Mouse (Mus musculus) kidney, postnatal 0 days (tissue): ENCODE data around the gene Pon3. TPM values are rescaled to one million over a fixed set of nuclear protein-coding genes. Genes with fewer than 3 reads are reported as not detected.

ENCODE experiments used
- ATAC-seq: fragments of 200-750 bp; cut with Nextera tagmentation; replicated peaks from 2 replicates; pipeline ENCODE4 v1.8.0; 2017; ENCODE audit warnings: low read depth, moderate number of reproducible peaks, moderate TSS enrichment, moderate library complexity; ENCODE audit not compliant: low FRiP score
- DNase-seq: peaks from one replicate; pipeline ENCODE4 v3.0.0-alpha.2; 2016; ENCODE audit warnings: low spot score
- H3K27ac ChIP-seq: fragments of 300-500 bp; sonication (generic); 2 replicates; pipeline ENCODE4 v1.5.1; 2014; ENCODE audit warnings: mild to moderate bottlenecking
- H3K27me3 ChIP-seq: fragments of 300-500 bp; sonication (generic); 2 replicates; pipeline ENCODE4 v1.6.1; 2014; ENCODE audit warnings: low read length, mixed read lengths; ENCODE audit not compliant: insufficient read depth
- H3K36me3 ChIP-seq: fragments of 300-500 bp; sonication (generic); 2 replicates; pipeline ENCODE4 v1.6.1; 2014; ENCODE audit warnings: low read length, mixed read lengths; ENCODE audit not compliant: insufficient read depth
- H3K4me1 ChIP-seq: fragments of 300-500 bp; sonication (generic); replicated peaks from 2 replicates; pipeline ENCODE4 v1.6.1; 2014; ENCODE audit warnings: antibody characterized with exemption, low read length, mixed read lengths; ENCODE audit not compliant: insufficient read depth
- H3K4me2 ChIP-seq: fragments of 300-500 bp; sonication (generic); 2 replicates; pipeline ENCODE4 v1.6.1; 2014; ENCODE audit warnings: mild to moderate bottlenecking, low read length, moderate library complexity, mixed read lengths
- H3K4me3 ChIP-seq: fragments of 300-500 bp; sonication (generic); replicated peaks from 2 replicates; pipeline ENCODE4 v1.5.1; 2014; ENCODE audit warnings: low read depth, low read length
- H3K9ac ChIP-seq: fragments of 300-500 bp; sonication (generic); 2 replicates; pipeline ENCODE4 v1.6.1; 2014; ENCODE audit warnings: low read depth, low read length
- H3K9me3 ChIP-seq: fragments of 300-500 bp; sonication (generic); replicated peaks from 2 replicates; pipeline ENCODE4 v1.6.1; 2016; ENCODE audit warnings: low read length, inconsistent platforms, mixed read lengths
- CTCF ChIP-seq: IDR thresholded peaks from 2 replicates; pipeline ENCODE4 v1.5.1; 2016; ENCODE audit warnings: antibody characterized with exemption, low read depth, mild to moderate bottlenecking, moderate library complexity
- WGBS: fragments of 180-500 bp; shearing (Covaris S2); extraction: QIAGEN DNeasy Blood & Tissue Kit; methylation state at CpG from one replicate; pipeline ENCODE4 v1.1.7; 2014; 5-methylcytosine and 5-hydroxymethylcytosine counted together
- polyA plus RNA-seq: library from polyadenylated mRNA; unstranded; fragments of >200 nt; fragmentation: Nextera tagmentation; extraction: Ambion mirVana; gene quantifications from 2 replicates; pipeline ENCODE4 v1.2.1, GENCODE M21; 2015

Gene Pon3
- polyA plus RNA-seq, 1 experiment from 2014 or later, result 13.1 TPM

DNA sequence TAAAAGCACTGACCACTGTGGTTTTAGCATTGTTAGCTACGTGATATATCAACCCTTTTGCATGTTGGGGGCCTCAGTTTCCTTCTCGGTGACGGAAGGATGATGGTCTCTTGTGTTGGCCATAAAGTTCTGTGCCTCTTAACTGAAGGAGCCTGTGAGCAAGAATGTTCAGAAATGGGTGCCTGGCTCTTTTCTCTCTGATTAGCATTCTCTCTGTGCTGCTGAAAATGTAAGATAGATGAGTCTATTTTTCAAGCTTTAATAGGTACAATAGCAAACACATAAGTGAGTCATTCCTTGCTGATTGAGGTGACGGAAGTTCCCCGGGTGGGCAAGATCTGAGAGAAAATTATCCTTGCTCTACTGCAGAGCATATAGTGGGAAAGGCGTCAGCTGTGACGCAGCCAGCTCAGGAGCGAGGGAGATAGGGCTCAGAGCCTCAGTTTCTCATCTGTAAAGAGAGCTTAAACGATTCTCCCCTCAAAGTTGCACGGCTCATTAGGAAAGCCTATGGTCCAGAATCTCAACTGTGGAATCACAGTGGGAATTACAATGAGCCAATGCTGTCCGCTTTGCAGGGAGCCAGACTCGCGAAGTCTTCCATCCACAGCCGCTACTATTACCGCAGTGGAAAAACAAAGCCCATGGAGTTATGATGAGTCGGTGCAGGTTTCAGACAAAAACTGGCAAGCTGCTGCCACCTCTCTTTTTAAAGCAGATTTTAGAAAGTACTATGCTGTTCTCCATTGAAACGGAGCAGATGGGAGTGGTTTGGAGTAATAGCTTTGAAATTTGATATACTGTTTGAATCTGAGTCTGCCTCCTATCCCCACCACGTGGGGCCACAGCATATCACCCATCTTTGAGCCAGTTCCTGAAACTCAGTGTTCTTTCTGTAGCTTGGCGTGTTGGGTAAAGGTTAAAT lies 77.9 kb downstream of the Pon3 start:
- WGBS, result 32% methylated on average over 19 of the region's 19 CpGs
- H3K27me3 ChIP-seq, result no peaks in the 10 kb centered on the region
- no peak overlapping the region for H3K27ac ChIP-seq
- H3K9me3 ChIP-seq, result no peaks in the 10 kb centered on the region
- ATAC-seq (0 out of 2 replicates have a peak, but pooled peaks have one; percentile 40), DNase-seq (peak; percentile 57)
- no peaks in the 10 kb centered on the region for H3K4me1 ChIP-seq
- TF ChIP-seq CTCF, result 0 out of 2 replicates have a peak, but pooled peaks have one; percentile 15
- H3K4me2 ChIP-seq, result peak overlapping the region; percentile 43
- H3K9ac ChIP-seq, result no peak overlapping the region
- no peaks in the 10 kb centered on the region for H3K36me3 ChIP-seq
- H3K4me3 ChIP-seq, result no peak overlapping the region

- H3K4me2 ChIP-seq, result no peak overlapping the region
Measured at GRCm38 (mm10) chr6:5174179-5174812, 81.8 kb downstream of the Pon3 start.

DNA sequence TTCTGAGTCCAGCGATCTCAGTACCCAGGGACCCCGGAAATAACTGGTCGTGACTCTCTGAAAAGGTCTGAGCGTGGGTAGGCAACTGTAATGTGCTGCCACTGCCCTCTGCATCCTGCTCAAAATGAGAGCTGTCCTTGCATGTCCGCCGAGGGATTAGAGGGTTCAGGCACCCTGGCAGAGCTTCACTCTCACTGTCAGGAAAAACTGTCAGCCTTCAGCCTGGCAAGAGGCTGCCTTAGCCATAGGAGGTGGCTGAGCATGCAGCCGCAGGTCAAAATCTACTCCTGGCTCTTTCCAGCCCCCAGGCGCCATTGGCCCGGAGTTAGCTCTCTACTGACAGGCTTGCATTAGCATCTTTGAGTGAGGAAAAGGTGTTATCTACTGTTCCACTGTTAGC lies 83.5 kb downstream of the Pon3 start:
- DNase-seq (no peak), ATAC-seq (no peak)
- WGBS, result 49% methylated on average over 9 of the region's 9 CpGs
- Histone ChIP-seq H3K27ac (no peak overlapping the region), H3K4me3 (no peak overlapping the region), H3K4me2 (peak overlapping the region; percentile 32), H3K36me3 (no peaks in the 10 kb centered on the region), H3K9ac (no peak overlapping the region), H3K9me3 (no peaks in the 10 kb centered on the region), H3K4me1 (peaks cover 5% of the 10 kb centered on the region; the same call in 1 of the 2 replicates), H3K27me3 (no peaks in the 10 kb centered on the region)
- no peak for TF ChIP-seq CTCF

More at GRCm38 (mm10) chr6:5174179-5174812, 81.8 kb downstream of the Pon3 start:
- peaks cover 5% of the 10 kb centered on the region; the same call in 1 of the 2 replicates for H3K4me1 ChIP-seq
- TF ChIP-seq CTCF, result no peak
- H3K4me3 ChIP-seq, result no peak overlapping the region
- 87% methylated on average over 10 of the region's 10 CpGs for WGBS
- H3K27ac ChIP-seq, result no peak overlapping the region
- DNase-seq (no peak), ATAC-seq (no peak)
- H3K27me3 ChIP-seq, result no peaks in the 10 kb centered on the region
- H3K36me3 ChIP-seq, result no peaks in the 10 kb centered on the region
- H3K9ac ChIP-seq, result no peak overlapping the region
- H3K9me3 ChIP-seq, result no peaks in the 10 kb centered on the region

- H3K27me3 ChIP-seq, result no peaks in the 10 kb centered on the region
- 67% methylated on average over 4 of the region's 4 CpGs for WGBS
- H3K9me3 ChIP-seq, result no peaks in the 10 kb centered on the region
- no peak overlapping the region for H3K27ac ChIP-seq
- TF ChIP-seq CTCF, result no peak
- H3K4me1 ChIP-seq, result peaks cover 5% of the 10 kb centered on the region; the same call in 1 of the 2 replicates
- ATAC-seq, result no peak
- H3K36me3 ChIP-seq, result no peaks in the 10 kb centered on the region
- H3K9ac ChIP-seq, result no peak overlapping the region
- DNase-seq, result no peak
- no peak overlapping the region for H3K4me3 ChIP-seq
- no peak overlapping the region for H3K4me2 ChIP-seq
Measured at GRCm38 (mm10) chr6:5171418-5171817, 84.7 kb downstream of the Pon3 start.

Other genes with a start within 250 kb of the Pon3 start
- 0.09 and 0.54 TPM in 2 replicates for gene Pon1, start 62.3 kb downstream of the Pon3 start, polyA plus RNA-seq
- 25.8 and 27.8 TPM in 2 replicates for gene Pon2, start 42.2 kb upstream of the Pon3 start, polyA plus RNA-seq
- gene Asb4, start 127.1 kb upstream of the Pon3 start, polyA plus RNA-seq, result 9.4 and 9.7 TPM in 2 replicates
- 14.5 and 15.9 TPM in 2 replicates for gene Pdk4, start 240.0 kb upstream of the Pon3 start, polyA plus RNA-seq